Mouse (Mus musculus) stomach, postnatal 0 days (tissue): Measurements from ENCODE around the gene P2ry2.

Source experiments
- CTCF ChIP-seq: IDR thresholded peaks from 2 replicates; pipeline ENCODE4 v1.5.1; 2016; ENCODE audit warnings: antibody characterized with exemption, low read depth, mild to moderate bottlenecking, moderate library complexity
- EP300 ChIP-seq: optimal IDR thresholded peaks from 2 replicates; pipeline ENCODE3; 2016; ENCODE audit warnings: antibody characterized with exemption

- TF ChIP-seq CTCF (no peak), EP300 (no peak)
Observed at GRCm38 (mm10) chr7:101017492-101017891, 4.8 kb upstream of the P2ry2 start.
